19 mouse cellular contexts compared by ENCODE assay signal in genomic region chr2:27640900-27641479, GRCm38 (mm10). TPM values are rescaled to one million over a fixed set of nuclear protein-coding genes. Genes with fewer than 3 reads are reported as not detected.
DNase-seq lines count a peak whose midpoint lies in the region; ATAC-seq and TF ChIP-seq lines count a peak whose summit lies in the region.
"Had no signal": no experiment of that assay in that cellular context is flagged by ENCODE, and none has a peak within 500 bp of the region (broad histone marks: within the 10 kb centered on the region; RNA-seq: fewer than 3 reads in every experiment).

No protein-coding gene starts in this region.

- no peak for TF ChIP-seq CTCF in midbrain, postnatal 0 days (IDR thresholded peaks at IDR 0.05)
- no peak for TF ChIP-seq CTCF in lung, adult 2 months (IDR thresholded peaks at IDR 0.05; ENCODE audit: insufficient read depth, low read length)

- H3K27me3 ChIP-seq in hindbrain, embryonic 10.5 days (ENCODE audit: insufficient read depth, poor library complexity, severe bottlenecking), result peaks cover 56% of the 10 kb centered on the region
- H3K27me3 ChIP-seq in hindbrain, embryonic 15.5 days, result no peaks in the 10 kb centered on the region
- no peaks in the 10 kb centered on the region for H3K27me3 ChIP-seq in midbrain, postnatal 0 days (ENCODE audit: insufficient read depth, low read length)

- TF ChIP-seq POLR2A in lung, adult 2 months (IDR thresholded peaks at IDR 0.05; ENCODE audit: borderline replicate concordance, extremely low read depth, low read depth, low read length), result no peak

- no peak overlapping the region for H3K4me3 ChIP-seq in hindbrain, embryonic 10.5 days
- H3K4me3 ChIP-seq in hindbrain, embryonic 15.5 days, result no peak overlapping the region
- H3K4me3 ChIP-seq in midbrain, postnatal 0 days (ENCODE audit: low read depth, low read length), result no peak overlapping the region
- no peak overlapping the region for H3K4me3 ChIP-seq in lung, adult 2 months (replicated peaks; ENCODE audit: extremely low read depth, low read depth, low read length)

- H3K9ac ChIP-seq in hindbrain, embryonic 15.5 days, result no peak overlapping the region
- 0 out of 2 replicates have a peak overlapping the region, but pooled peaks have one; percentile 8 for H3K9ac ChIP-seq in midbrain, postnatal 0 days (replicated peaks; ENCODE audit: low read length, poor library complexity, severe bottlenecking)
- H3K9ac ChIP-seq: liver, embryonic 14.5 days had no signal

- no peaks in the 10 kb centered on the region for H3K36me3 ChIP-seq in hindbrain, embryonic 10.5 days
- no peaks in the 10 kb centered on the region for H3K36me3 ChIP-seq in hindbrain, embryonic 15.5 days
- no peaks in the 10 kb centered on the region for H3K36me3 ChIP-seq in midbrain, postnatal 0 days (ENCODE audit: insufficient read depth, low read length)
- H3K36me3 ChIP-seq: G1E had no signal

- no peak overlapping the region for H3K4me2 ChIP-seq in hindbrain, embryonic 15.5 days
- H3K4me2 ChIP-seq in midbrain, postnatal 0 days (ENCODE audit: low read depth, low read length, poor library complexity, severe bottlenecking), result no peak overlapping the region

- no peaks in the 10 kb centered on the region for H3K9me3 ChIP-seq in hindbrain, embryonic 10.5 days
- no peaks in the 10 kb centered on the region for H3K9me3 ChIP-seq in hindbrain, embryonic 15.5 days
- no peaks in the 10 kb centered on the region for H3K9me3 ChIP-seq in midbrain, postnatal 0 days (ENCODE audit: low read length)
- H3K9me3 ChIP-seq: G1E had no signal

- intact Hi-C loops in left cerebral cortex, postnatal 4 days (cut with DNase I), result no loop called here

- peak overlapping the region; percentile 66; the same call in 1 of the 2 replicates for H3K27ac ChIP-seq in hindbrain, embryonic 10.5 days
- peak overlapping the region; percentile 54 for H3K27ac ChIP-seq in hindbrain, embryonic 15.5 days (replicated peaks)
- H3K27ac ChIP-seq in midbrain, postnatal 0 days (ENCODE audit: low read depth, low read length), result no peak overlapping the region
- H3K27ac ChIP-seq: liver, embryonic 14.5 days had no signal

- WGBS in hindbrain, embryonic 10.5 days, result 45% methylated on average over 3 of the region's 3 CpGs
- 31% methylated on average over 3 of the region's 3 CpGs for WGBS in hindbrain, embryonic 15.5 days
- 39% methylated on average over 3 of the region's 3 CpGs for WGBS in midbrain, postnatal 0 days
- 80% methylated on average over 3 of the region's 3 CpGs for WGBS in lung, adult 2 months

- peak; percentile 74; the same call in 1 of the 2 replicates for ATAC-seq in hindbrain, embryonic 15.5 days (ENCODE audit: low FRiP score, low read depth)
- no peak for ATAC-seq in midbrain, postnatal 0 days (ENCODE audit: low FRiP score)

- DNase-seq in left cerebral cortex, postnatal 4 days, result peak; percentile 25
- no peak for DNase-seq in left cerebral cortex, adult 8-10 months (ENCODE audit: low spot score in 2 of 2)
- DNase-seq in hindbrain, embryonic 10.5 days (ENCODE audit: low spot score), result no peak
- DNase-seq in midbrain, postnatal 0 days (ENCODE audit: low spot score), result peak; percentile 26
- DNase-seq in spleen, postnatal 36 days (ENCODE audit: low spot score in 2 of 2), result no peak
- no peak for DNase-seq in lung, adult 2 months
- DNase-seq in left cerebral cortex, adult 9 months (ENCODE audit: low spot score in 2 of 2), result no peak
- DNase-seq: adrenal gland, postnatal 25 days; gastrocnemius, postnatal 10 days; heart, postnatal 10 days; kidney, adult 11 months; kidney, postnatal 10 days; lung, postnatal 10 days; right cerebral cortex, adult 18-20 months; spleen, adult 18-20 months; thymus, postnatal 4 days had no signal

- H3K4me1 ChIP-seq in hindbrain, embryonic 10.5 days (replicated peaks), result peaks cover 26% of the 10 kb centered on the region
- H3K4me1 ChIP-seq in hindbrain, embryonic 15.5 days (replicated peaks), result peaks cover 11% of the 10 kb centered on the region
- H3K4me1 ChIP-seq in midbrain, postnatal 0 days (ENCODE audit: insufficient read depth, low read length), result no peaks in the 10 kb centered on the region
- no peaks in the 10 kb centered on the region for H3K4me1 ChIP-seq in lung, adult 2 months (ENCODE audit: control insufficient read depth, insufficient read depth, low read length)

RNA-seq across cellular contexts. Expression of gene Rxra, which starts 35.2 kb away (rescaled TPM):
- total RNA-seq in left cerebral cortex, postnatal 4 days (2021), result 10 to 100 TPM in 1 of 2 experiments, 1 to 10 TPM in 1; 8.8 to 12.8 TPM
- 10 to 100 TPM; 23.5 to 28.6 (median 26.1) TPM for total RNA-seq in left cerebral cortex, adult 8-10 months (2022)
- 10.0 and 10.3 TPM in 2 replicates for polyA plus RNA-seq in hindbrain, embryonic 10.5 days (2016; fragmentation: Nextera tagmentation; extraction: Ambion mirVana)
- polyA plus RNA-seq in hindbrain, embryonic 15.5 days (2015; fragmentation: Nextera tagmentation; extraction: Ambion mirVana), result 4.7 and 4.9 TPM in 2 replicates
- total RNA-seq in midbrain, postnatal 0 days (2014; rRNA removed), result 18.5 and 20.2 TPM in 2 replicates
- polyA plus RNA-seq in midbrain, postnatal 0 days (2015; fragmentation: Nextera tagmentation; extraction: Ambion mirVana), result 2.2 and 2.3 TPM in 2 replicates
- 71.3 and 81.8 TPM in 2 replicates for polyA plus RNA-seq in lung, adult 2 months (2012; rRNA removed)
- polyA plus RNA-seq: G1E had no signal

Comparison
In these comparisons a context has a peak if more than half of its experiments do, and no peak if none do; other contexts are left out.
1. DNase-seq: peak in left cerebral cortex, postnatal 4 days (single experiment) and midbrain, postnatal 0 days (single experiment); none in left cerebral cortex, adult 8-10 months (0 of 2), hindbrain, embryonic 10.5 days (single experiment), spleen, postnatal 36 days (0 of 2), lung, adult 2 months (single experiment) and left cerebral cortex, adult 9 months (0 of 2).